12 mouse cellular contexts compared by ENCODE assay signal in genomic region chr4:33639821-33640575, GRCm38 (mm10).
DNase-seq lines count a peak whose midpoint lies in the region; ATAC-seq and TF ChIP-seq lines count a peak whose summit lies in the region.
"Had no signal": no experiment of that assay in that cellular context is flagged by ENCODE, and none has a peak within 500 bp of the region (broad histone marks: within the 10 kb centered on the region; RNA-seq: fewer than 3 reads in every experiment).

No protein-coding gene starts in this region.

- no peaks in the 10 kb centered on the region for H3K27me3 ChIP-seq in hindbrain, postnatal 0 days (ENCODE audit: insufficient read depth, low read length)
- no peaks in the 10 kb centered on the region for H3K27me3 ChIP-seq in hindbrain, embryonic 11.5 days (ENCODE audit: control insufficient read depth, insufficient read depth, low read length)
- H3K27me3 ChIP-seq: embryonic facial prominence, embryonic 12.5 days had no signal

- no peak overlapping the region for H3K27ac ChIP-seq in hindbrain, postnatal 0 days
- H3K27ac ChIP-seq in hindbrain, embryonic 11.5 days (ENCODE audit: low read depth, low read length): no peak overlapping the region
- H3K27ac ChIP-seq: embryonic facial prominence, embryonic 12.5 days; forebrain, embryonic 10.5 days had no signal

- H3K4me3 ChIP-seq in hindbrain, postnatal 0 days (ENCODE audit: low read length): no peak overlapping the region
- no peak overlapping the region for H3K4me3 ChIP-seq in hindbrain, embryonic 11.5 days (ENCODE audit: low read depth, low read length)
- H3K4me3 ChIP-seq: embryonic facial prominence, embryonic 12.5 days; forebrain, embryonic 10.5 days; megakaryocyte, embryonic 14.5 days had no signal

- 78% methylated on average over 5 of the region's 5 CpGs for WGBS in hindbrain, postnatal 0 days
- 87% methylated on average over 5 of the region's 5 CpGs for WGBS in hindbrain, embryonic 11.5 days

- intact Hi-C loops in left cerebral cortex, postnatal 10 days (cut with DNase I): no loop called here

- TF ChIP-seq CTCF in hindbrain, postnatal 0 days (IDR thresholded peaks at IDR 0.05; ENCODE audit: low read depth): peak; percentile 28; the same call in 1 of the 2 replicates

- no peak overlapping the region for H3K4me2 ChIP-seq in hindbrain, postnatal 0 days (ENCODE audit: low read depth, low read length)
- H3K4me2 ChIP-seq in hindbrain, embryonic 11.5 days (replicated peaks; ENCODE audit: low read depth, low read length): no peak overlapping the region
- H3K4me2 ChIP-seq: embryonic facial prominence, embryonic 12.5 days; heart, embryonic 11.5 days had no signal

- no peak overlapping the region for H3K9ac ChIP-seq in hindbrain, postnatal 0 days (replicated peaks; ENCODE audit: low read length)
- H3K9ac ChIP-seq in hindbrain, embryonic 11.5 days (ENCODE audit: low read depth, low read length): no peak overlapping the region
- H3K9ac ChIP-seq: embryonic facial prominence, embryonic 12.5 days had no signal

- H3K9me3 ChIP-seq in hindbrain, postnatal 0 days (ENCODE audit: low read length): no peaks in the 10 kb centered on the region
- H3K9me3 ChIP-seq in hindbrain, embryonic 11.5 days (ENCODE audit: control insufficient read depth, low read length): no peaks in the 10 kb centered on the region
- H3K9me3 ChIP-seq: embryonic facial prominence, embryonic 12.5 days; forebrain, embryonic 10.5 days had no signal

- ATAC-seq in cerebellum, adult (ENCODE audit: insufficient number of reproducible peaks, low FRiP score, low TSS enrichment): no peak
- peak; percentile 18; the same call in 1 of the 2 replicates for ATAC-seq in hindbrain, postnatal 0 days
- no peak for ATAC-seq in hindbrain, embryonic 11.5 days (ENCODE audit: low FRiP score)

- no peaks in the 10 kb centered on the region for H3K36me3 ChIP-seq in hindbrain, postnatal 0 days (ENCODE audit: insufficient read depth, low read length)
- H3K36me3 ChIP-seq in hindbrain, embryonic 11.5 days (ENCODE audit: control insufficient read depth, insufficient read depth, low read length): no peaks in the 10 kb centered on the region
- H3K36me3 ChIP-seq: embryonic facial prominence, embryonic 12.5 days; forebrain, embryonic 10.5 days had no signal

- peak; percentile 18 to 27 for DNase-seq in cerebellum, adult 18-20 months
- peak; percentile 37 for DNase-seq in hindbrain, postnatal 0 days (ENCODE audit: low spot score)
- no peak for DNase-seq in hindbrain, embryonic 11.5 days (ENCODE audit: low spot score)
- DNase-seq in A20 (ENCODE audit: low read depth, low spot score): peak; percentile 53
- peak; percentile 31 to 34 for DNase-seq in cerebellum, postnatal 25 days
- DNase-seq in adrenal gland, postnatal 36 days: no peak
- DNase-seq in left cerebral cortex, postnatal 10 days (ENCODE audit: extremely low spot score in 1 of 2, low spot score in 2 of 2): no peak

- peaks cover 4% of the 10 kb centered on the region; the same call in 1 of the 2 replicates for H3K4me1 ChIP-seq in hindbrain, postnatal 0 days (ENCODE audit: insufficient read depth, low read length)
- no peaks in the 10 kb centered on the region for H3K4me1 ChIP-seq in hindbrain, embryonic 11.5 days (replicated peaks; ENCODE audit: control insufficient read depth, insufficient read depth, low read length)
- H3K4me1 ChIP-seq: embryonic facial prominence, embryonic 12.5 days had no signal

Comparison
In these comparisons a context has a peak if more than half of its experiments do, and no peak if none do; other contexts are left out.
1. DNase-seq: peak in cerebellum, adult 18-20 months (2 of 2), hindbrain, postnatal 0 days (single experiment), A20 (single experiment) and cerebellum, postnatal 25 days (2 of 2); none in hindbrain, embryonic 11.5 days (single experiment), adrenal gland, postnatal 36 days (0 of 2) and left cerebral cortex, postnatal 10 days (0 of 2).